Mouse (Mus musculus) heart, embryonic 11.5 days (tissue): ENCODE results near the gene Epha6. TPM values are rescaled to one million over a fixed set of nuclear protein-coding genes. Genes with fewer than 3 reads are reported as not detected.

Source experiments
- ATAC-seq: fragments of 200-750 bp; cut with Nextera tagmentation; replicated peaks from 2 replicates; pipeline ENCODE4 v1.8.0; 2017; ENCODE audit warnings: moderate library complexity; ENCODE audit not compliant: insufficient number of reproducible peaks, low FRiP score, low TSS enrichment
- H3K27ac ChIP-seq: fragments of 300-500 bp; sonication (generic); 2 replicates; pipeline ENCODE4 v1.5.1; 2014; ENCODE audit warnings: mild to moderate bottlenecking, low read depth, low read length
- H3K27me3 ChIP-seq: fragments of 300-500 bp; sonication (generic); 2 replicates; pipeline ENCODE4 v1.6.1; 2014; ENCODE audit warnings: mild to moderate bottlenecking, low read length, mixed read lengths; ENCODE audit not compliant: control insufficient read depth, insufficient read depth
- H3K36me3 ChIP-seq: fragments of 300-500 bp; sonication (generic); 2 replicates; pipeline ENCODE4 v1.6.1; 2014; ENCODE audit warnings: mild to moderate bottlenecking, low read length, moderate library complexity, mixed read lengths; ENCODE audit not compliant: control insufficient read depth, insufficient read depth
- H3K4me1 ChIP-seq: fragments of 300-500 bp; sonication (generic); 2 replicates; pipeline ENCODE4 v1.6.1; 2014; ENCODE audit warnings: low read length; ENCODE audit not compliant: control insufficient read depth, insufficient read depth
- H3K4me2 ChIP-seq: fragments of 300-500 bp; sonication (generic); 2 replicates; pipeline ENCODE4 v1.6.1; 2014; ENCODE audit warnings: mild to moderate bottlenecking, moderate library complexity
- H3K4me3 ChIP-seq: fragments of 300-500 bp; sonication (generic); 2 replicates; pipeline ENCODE4 v1.5.1; 2014; ENCODE audit warnings: low read depth, low read length
- H3K9ac ChIP-seq: fragments of 300-500 bp; sonication (generic); 2 replicates; pipeline ENCODE4 v1.6.1; 2014; ENCODE audit warnings: mild to moderate bottlenecking, low read depth, low read length, moderate library complexity
- H3K9me3 ChIP-seq: fragments of 300-500 bp; sonication (generic); replicated peaks from 2 replicates; pipeline ENCODE4 v1.6.1; 2016; ENCODE audit warnings: low read length; ENCODE audit not compliant: control insufficient read depth
- WGBS: fragments of 180-500 bp; shearing (Covaris S2); extraction: QIAGEN DNeasy Blood & Tissue Kit; methylation state at CpG from one replicate; pipeline ENCODE4 v1.1.7; 2014; ENCODE audit not compliant: insufficient replicate concordance; 5-methylcytosine and 5-hydroxymethylcytosine counted together
- polyA plus RNA-seq: library from polyadenylated mRNA; unstranded; fragments of >200 nt; fragmentation: Nextera tagmentation; extraction: Ambion mirVana; gene quantifications from 2 replicates; pipeline ENCODE4 v1.2.1, GENCODE M21; 2014

The Epha6 gene
- polyA plus RNA-seq, 1 experiment from 2014 or later, result 0.09 TPM

DNA sequence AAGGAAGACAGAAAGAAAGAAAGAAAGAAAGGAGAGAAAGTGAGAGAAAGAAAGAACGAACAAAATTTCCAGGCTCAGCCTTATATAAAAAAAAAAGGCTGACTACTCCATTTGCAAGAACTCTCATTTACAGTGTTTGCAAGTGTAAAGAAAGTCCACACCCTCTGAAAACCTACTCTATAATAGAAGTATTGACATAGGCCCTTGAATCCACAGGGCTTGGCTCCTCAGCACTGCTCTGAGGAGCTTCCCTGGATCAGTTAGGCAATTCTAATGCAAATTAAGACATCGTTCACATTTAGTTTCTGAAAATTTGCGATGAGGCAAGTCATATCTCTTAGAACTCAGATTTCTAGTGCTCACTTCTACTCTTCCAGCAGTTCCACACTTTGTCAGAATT is 483.9 kb downstream of the Epha6 start:
- no peaks in the 10 kb centered on the region for H3K36me3 ChIP-seq
- no peaks in the 10 kb centered on the region for H3K4me1 ChIP-seq
- no peak overlapping the region for H3K27ac ChIP-seq
- no peak overlapping the region for H3K9ac ChIP-seq
- H3K9me3 ChIP-seq, result no peaks in the 10 kb centered on the region
- no peak overlapping the region for H3K4me2 ChIP-seq
- H3K4me3 ChIP-seq, result no peak overlapping the region
- ATAC-seq, result no peak
- 80% methylated on average over 3 of the region's 3 CpGs for WGBS
- no peaks in the 10 kb centered on the region for H3K27me3 ChIP-seq

DNA sequence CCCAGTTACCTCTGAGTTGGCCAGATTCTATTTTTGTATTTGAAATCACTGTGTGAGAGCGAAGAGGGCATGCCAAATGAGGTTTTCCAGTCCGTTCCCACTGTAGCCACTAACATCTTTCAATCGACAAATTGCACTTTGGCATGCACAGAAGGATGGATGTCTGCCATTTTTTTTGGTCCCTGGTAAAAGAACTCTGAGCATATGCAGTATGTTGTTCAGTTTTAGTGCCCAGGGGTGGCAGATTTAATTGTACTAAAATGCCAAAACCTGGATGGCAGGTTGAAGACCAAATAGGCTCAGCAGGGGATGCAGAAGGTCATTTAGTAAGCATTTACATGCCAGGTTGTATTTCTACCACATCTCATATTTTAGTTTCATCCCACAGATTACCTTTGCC is 503.1 kb downstream of the Epha6 start:
- no peak overlapping the region for H3K4me3 ChIP-seq
- no peak overlapping the region for H3K4me2 ChIP-seq
- H3K9ac ChIP-seq, result no peak overlapping the region
- no peaks in the 10 kb centered on the region for H3K4me1 ChIP-seq
- WGBS, result 69% methylated on average over 3 of the region's 3 CpGs
- H3K27ac ChIP-seq, result no peak overlapping the region
- no peaks in the 10 kb centered on the region for H3K27me3 ChIP-seq
- no peaks in the 10 kb centered on the region for H3K9me3 ChIP-seq
- ATAC-seq, result no peak
- H3K36me3 ChIP-seq, result no peaks in the 10 kb centered on the region

DNA sequence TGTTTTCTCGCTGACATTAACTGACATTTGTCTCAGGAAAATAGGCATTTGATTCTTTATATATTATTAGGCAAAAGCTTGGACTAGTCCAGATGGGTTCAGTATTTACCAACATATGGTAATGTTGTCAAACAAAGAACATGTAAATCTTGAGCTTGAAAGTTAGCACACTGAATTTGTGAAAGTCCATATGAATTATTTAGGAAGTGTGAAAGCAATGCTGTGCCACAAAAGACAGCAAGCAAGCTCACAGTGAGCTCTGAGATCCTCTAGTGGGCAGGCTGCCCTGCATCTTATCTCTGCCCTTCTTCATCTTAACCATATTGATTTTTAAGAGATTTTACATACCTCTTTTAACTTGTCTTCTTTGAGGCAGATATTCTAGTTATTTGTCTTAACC is 510.0 kb downstream of the Epha6 start:
- no peak overlapping the region for H3K4me3 ChIP-seq
- no peaks in the 10 kb centered on the region for H3K27me3 ChIP-seq
- no peak overlapping the region for H3K9ac ChIP-seq
- WGBS, result 65% methylated on average over 1 of the region's 1 CpGs
- no peak for ATAC-seq
- no peak overlapping the region for H3K4me2 ChIP-seq
- H3K9me3 ChIP-seq, result no peaks in the 10 kb centered on the region
- no peaks in the 10 kb centered on the region for H3K36me3 ChIP-seq
- no peak overlapping the region for H3K27ac ChIP-seq
- no peaks in the 10 kb centered on the region for H3K4me1 ChIP-seq

DNA sequence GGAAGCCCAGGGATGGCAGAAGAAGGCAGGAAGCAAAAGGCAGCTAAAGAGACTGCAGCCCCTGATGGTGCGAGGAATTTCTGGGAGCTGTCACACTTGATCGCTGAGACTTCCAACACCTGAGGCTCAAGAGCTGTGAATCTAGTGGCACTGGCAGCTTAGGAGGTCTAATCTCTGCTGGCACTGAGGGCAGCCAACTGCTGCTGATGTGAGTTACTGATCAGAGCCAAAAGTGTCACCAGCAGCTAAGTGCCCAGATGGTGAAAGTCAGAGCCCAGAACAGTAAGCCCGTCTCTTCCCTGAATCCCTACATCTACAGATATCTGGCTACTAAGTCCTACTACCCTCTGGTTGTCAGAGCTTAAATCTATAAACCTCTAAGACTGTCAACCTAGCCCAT is 518.4 kb downstream of the Epha6 start:
- Histone ChIP-seq H3K4me2 (no peak overlapping the region), H3K27ac (no peak overlapping the region), H3K4me3 (no peak overlapping the region), H3K36me3 (no peaks in the 10 kb centered on the region), H3K9me3 (no peaks in the 10 kb centered on the region), H3K4me1 (no peaks in the 10 kb centered on the region), H3K27me3 (no peaks in the 10 kb centered on the region), H3K9ac (no peak overlapping the region)
- ATAC-seq, result no peak
- 58% methylated on average over 3 of the region's 3 CpGs for WGBS

DNA sequence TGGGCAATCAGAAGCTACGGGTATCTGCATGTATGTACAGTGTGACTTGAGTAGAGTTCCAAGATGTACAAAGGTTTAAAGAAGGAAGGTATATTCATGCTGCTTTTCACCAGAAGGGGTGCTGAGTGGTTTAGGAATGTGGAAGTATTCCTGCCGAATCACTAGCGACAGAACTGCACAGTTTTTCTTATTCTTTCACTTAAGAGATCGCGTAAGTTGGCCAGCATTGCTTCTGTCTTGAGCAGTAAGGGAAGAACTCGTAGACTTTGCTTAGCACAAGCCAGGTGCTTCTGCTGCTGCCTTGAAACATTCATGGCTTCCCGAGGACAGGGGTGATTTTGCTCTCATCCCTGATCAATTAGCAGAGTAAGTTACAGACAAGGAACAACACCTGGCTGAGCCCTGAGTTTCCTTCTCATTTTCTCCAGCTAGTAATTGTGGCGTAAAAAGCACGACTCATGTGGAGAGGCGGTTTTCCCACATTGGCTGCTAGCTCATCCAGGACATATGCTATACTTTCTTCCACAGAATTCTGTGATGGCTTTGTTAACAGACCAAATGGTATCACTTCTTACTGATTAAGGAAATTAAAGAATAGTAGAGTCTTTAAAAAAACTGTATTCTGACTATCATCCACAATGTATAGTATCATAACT is 534.7 kb downstream of the Epha6 start:
- H3K27me3 ChIP-seq, result no peaks in the 10 kb centered on the region
- H3K4me2 ChIP-seq, result no peak overlapping the region
- no peaks in the 10 kb centered on the region for H3K4me1 ChIP-seq
- no peak overlapping the region for H3K9ac ChIP-seq
- 80% methylated on average over 10 of the region's 10 CpGs for WGBS
- no peak for ATAC-seq
- H3K27ac ChIP-seq, result no peak overlapping the region
- no peak overlapping the region for H3K4me3 ChIP-seq
- H3K9me3 ChIP-seq, result no peaks in the 10 kb centered on the region
- no peaks in the 10 kb centered on the region for H3K36me3 ChIP-seq

DNA sequence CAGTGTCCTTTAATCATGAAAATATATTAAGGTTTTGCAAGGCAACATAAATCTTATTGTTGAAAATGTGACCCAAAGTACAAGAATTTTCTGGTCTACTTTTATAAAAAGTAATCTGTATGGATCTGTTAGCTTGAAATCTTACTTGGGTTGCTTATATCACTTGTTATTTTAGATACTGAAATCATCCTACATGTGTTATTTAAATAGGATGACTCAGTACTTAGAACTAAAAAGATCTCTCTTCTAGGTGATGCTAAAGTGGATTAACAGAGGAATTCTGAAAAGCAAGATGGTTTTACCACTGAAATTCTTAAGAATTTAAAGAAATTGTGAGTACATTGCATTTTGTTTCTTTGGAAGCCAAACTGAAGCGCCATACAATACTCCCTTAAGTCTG is 561.5 kb downstream of the Epha6 start:
- H3K4me2 ChIP-seq, result no peak overlapping the region
- WGBS, result 68% methylated on average over 1 of the region's 1 CpGs
- no peaks in the 10 kb centered on the region for H3K36me3 ChIP-seq
- H3K27ac ChIP-seq, result no peak overlapping the region
- H3K9ac ChIP-seq, result no peak overlapping the region
- ATAC-seq, result no peak
- no peaks in the 10 kb centered on the region for H3K27me3 ChIP-seq
- no peak overlapping the region for H3K4me3 ChIP-seq
- H3K4me1 ChIP-seq, result no peaks in the 10 kb centered on the region
- H3K9me3 ChIP-seq, result no peaks in the 10 kb centered on the region

DNA sequence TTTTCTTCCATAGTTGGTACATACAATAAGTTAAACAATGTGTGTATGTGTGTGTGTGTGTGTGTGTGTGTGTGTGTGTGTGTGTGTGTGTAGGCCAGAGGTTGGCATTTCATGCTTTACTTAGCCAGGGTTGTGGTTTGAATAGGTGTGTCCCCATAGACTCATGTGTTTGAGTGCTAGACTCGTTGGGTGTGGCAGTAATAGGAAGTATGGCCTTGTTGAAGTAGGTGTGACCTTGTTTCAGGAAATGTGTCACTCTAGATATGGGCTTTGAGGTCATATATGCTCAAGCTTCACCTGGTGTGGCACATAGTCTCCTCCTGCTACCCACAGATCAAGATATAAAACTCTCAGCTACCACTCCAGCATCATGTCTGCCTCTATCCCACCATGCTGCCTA is 577.0 kb downstream of the Epha6 start:
- H3K4me1 ChIP-seq, result no peaks in the 10 kb centered on the region
- H3K27ac ChIP-seq, result no peak overlapping the region
- H3K9me3 ChIP-seq, result no peaks in the 10 kb centered on the region
- H3K9ac ChIP-seq, result no peak overlapping the region
- 53% methylated on average over 1 of the region's 1 CpGs for WGBS
- no peaks in the 10 kb centered on the region for H3K36me3 ChIP-seq
- no peak overlapping the region for H3K4me3 ChIP-seq
- no peak for ATAC-seq
- H3K4me2 ChIP-seq, result no peak overlapping the region
- H3K27me3 ChIP-seq, result no peaks in the 10 kb centered on the region

DNA sequence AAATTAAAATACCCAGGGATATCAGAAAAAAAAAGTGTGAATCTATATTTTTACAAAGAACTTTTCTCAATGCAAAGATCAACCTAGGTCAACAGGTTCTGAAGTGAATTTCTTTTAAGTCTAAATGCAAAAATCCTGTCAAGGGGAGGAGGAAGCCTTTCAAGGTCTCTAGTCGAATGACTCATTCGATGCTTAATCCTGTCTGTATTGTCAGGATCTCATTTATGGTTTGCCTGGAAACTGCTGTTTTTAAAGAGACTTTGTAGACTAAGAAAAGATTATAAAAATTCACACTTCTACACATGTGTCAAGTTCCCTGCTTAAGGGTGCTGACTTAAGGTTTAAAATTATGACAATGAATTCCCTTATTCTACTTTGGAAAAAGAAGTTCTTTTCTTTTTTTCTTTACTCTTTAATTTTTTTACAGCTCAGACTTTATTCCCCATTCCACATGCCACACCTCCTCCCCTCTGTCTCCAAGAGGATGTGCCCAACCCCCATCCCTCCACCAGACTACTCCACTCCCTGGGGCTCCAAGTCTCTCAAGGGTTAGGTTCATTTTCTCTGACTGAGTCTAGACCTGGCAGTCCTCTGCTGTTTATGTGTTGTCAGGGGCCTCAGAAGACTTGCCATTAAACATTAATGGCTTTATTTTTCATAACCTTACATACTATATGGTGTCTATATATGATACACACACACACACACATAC is 598.3 kb downstream of the Epha6 start:
- Histone ChIP-seq H3K9ac (no peak overlapping the region), H3K27me3 (no peaks in the 10 kb centered on the region), H3K4me3 (no peak overlapping the region), H3K4me1 (no peaks in the 10 kb centered on the region), H3K9me3 (no peaks in the 10 kb centered on the region), H3K27ac (no peak overlapping the region), H3K4me2 (no peak overlapping the region), H3K36me3 (no peaks in the 10 kb centered on the region)
- WGBS, result 72% methylated on average over 2 of the region's 2 CpGs
- no peak for ATAC-seq

DNA sequence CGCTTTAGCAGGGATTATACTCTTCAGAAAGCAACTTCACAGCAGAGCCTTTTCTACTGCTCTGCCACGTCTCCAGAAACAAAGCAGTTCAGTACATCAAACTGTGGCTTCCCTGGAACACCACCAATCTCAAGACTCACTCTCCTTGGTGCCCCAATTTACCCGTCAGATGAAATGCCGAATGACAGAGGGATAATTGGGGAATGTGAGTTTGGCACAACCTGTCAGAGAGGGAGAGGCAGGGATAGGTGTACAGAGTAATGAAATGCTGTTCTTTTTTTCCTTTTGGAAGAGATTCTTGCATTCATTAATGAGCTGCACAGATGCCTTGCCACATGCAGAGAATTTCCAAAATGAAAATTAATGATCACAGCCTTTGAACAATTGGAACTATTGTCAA is 635.5 kb downstream of the Epha6 start:
- Histone ChIP-seq H3K9me3 (no peaks in the 10 kb centered on the region), H3K36me3 (no peaks in the 10 kb centered on the region), H3K4me2 (no peak overlapping the region), H3K27ac (no peak overlapping the region), H3K9ac (no peak overlapping the region), H3K4me1 (no peaks in the 10 kb centered on the region), H3K4me3 (no peak overlapping the region), H3K27me3 (no peaks in the 10 kb centered on the region)
- WGBS, result 72% methylated on average over 4 of the region's 4 CpGs
- no peak for ATAC-seq
